Mouse (Mus musculus) limb, embryonic 10.5 days (tissue): ENCODE measurements around the gene Ctag2. TPM values are rescaled to one million over a fixed set of nuclear protein-coding genes. Genes with fewer than 3 reads are reported as not detected.

ENCODE experiments used
- DNase-seq: peaks from one replicate; pipeline ENCODE4 v3.0.0-alpha.2; 2017; ENCODE audit warnings: low spot score
- H3K27ac ChIP-seq: fragments of 300-500 bp; sonication (generic); 2 replicates; pipeline ENCODE4 v1.5.1; 2016; ENCODE audit warnings: mild to moderate bottlenecking
- H3K27me3 ChIP-seq: fragments of 300-500 bp; sonication (generic); 2 replicates; pipeline ENCODE4 v1.6.1; 2016; ENCODE audit warnings: low read depth, mild to moderate bottlenecking; ENCODE audit not compliant: poor library complexity, severe bottlenecking
- H3K36me3 ChIP-seq: fragments of 300-500 bp; sonication (generic); 2 replicates; pipeline ENCODE4 v1.6.1; 2016; ENCODE audit warnings: mild to moderate bottlenecking, moderate library complexity
- H3K4me1 ChIP-seq: fragments of 300-500 bp; sonication (generic); 2 replicates; pipeline ENCODE4 v1.6.1; 2016
- H3K4me3 ChIP-seq: fragments of 300-500 bp; sonication (generic); 2 replicates; pipeline ENCODE4 v1.5.1; 2016; ENCODE audit warnings: mild to moderate bottlenecking, moderate library complexity
- H3K9me3 ChIP-seq: fragments of 300-500 bp; sonication (generic); replicated peaks from 2 replicates; pipeline ENCODE4 v1.6.1; 2016; ENCODE audit warnings: mild to moderate bottlenecking
- WGBS: fragments of 180-500 bp; shearing (Covaris S2); methylation state at CpG from one replicate; pipeline ENCODE4 v1.1.7; 2016; 5-methylcytosine and 5-hydroxymethylcytosine counted together
- polyA plus RNA-seq: library from polyadenylated mRNA; unstranded; fragments of >200 nt; fragmentation: Nextera tagmentation; extraction: Ambion mirVana; gene quantifications from 2 replicates; pipeline ENCODE4 v1.2.1, GENCODE M21; 2016

Gene Ctag2
- not detected in 2 replicates for polyA plus RNA-seq

DNA sequence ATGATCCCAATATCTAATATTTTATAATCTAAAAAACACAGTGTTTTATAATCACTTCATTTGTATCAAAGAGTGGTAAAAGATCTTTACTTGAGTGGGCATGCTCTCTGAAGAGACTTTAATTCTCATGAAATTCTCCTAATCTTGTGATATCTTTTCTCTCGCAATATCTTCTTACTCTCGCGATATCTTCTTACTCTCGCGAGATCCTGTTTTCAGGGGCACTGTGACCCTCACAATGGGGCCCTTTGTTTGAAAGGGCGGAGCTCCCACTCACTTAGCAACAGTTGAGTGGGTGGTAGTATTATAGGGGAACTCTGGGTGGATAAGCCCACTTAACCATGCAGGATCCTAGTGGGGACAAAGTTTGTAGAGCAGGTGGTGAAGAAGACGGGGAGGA, at the start of gene Ctag2:
Gene Ctag2 (plus strand): TSS at position 301 of the 400 bp plus-strand sequence.
- H3K27ac ChIP-seq: no peak within 1 kb of the TSS
- DNase-seq: no peak
- no peaks in the 10 kb centered on the region for H3K27me3 ChIP-seq
- H3K4me3 ChIP-seq: no peak within 1 kb of the TSS
- WGBS: 95% methylated on average over 7 of the region's 7 CpGs
- no peaks in the 10 kb centered on the region for H3K36me3 ChIP-seq
- H3K9me3 ChIP-seq: no peaks in the 10 kb centered on the region
- H3K4me1 ChIP-seq: no peaks in the 10 kb centered on the region
